Mouse (Mus musculus) frontal cortex, adult 2 months (tissue): ENCODE results near the gene Pafah1b3. TPM values are rescaled to one million over a fixed set of nuclear protein-coding genes. Genes with fewer than 3 reads are reported as not detected.

Experiments used
- DNase-seq, 2 experiments: peaks; one replicate each; pipeline ENCODE4 v3.0.0; 2022; ENCODE audit warnings: low spot score in 1 of 2; ENCODE audit errors: extremely low spot score in 1 of 2
- polyA plus RNA-seq: library from polyadenylated mRNA; depleted of rRNA; stranded (reverse); fragments of >200 nt; gene quantifications from 2 replicates; pipeline ENCODE4 v1.2.3, GENCODE M21; 2012; rRNA removed

Gene Pafah1b3
- polyA plus RNA-seq, 1 experiment: 43.0 TPM

- DNase-seq: peak in 1 of 2 experiments; percentile 74
These were observed 51.6 kb downstream of the Pafah1b3 start for GRCm38 (mm10) chr7:25246079-25246758.

Other genes with a start within 250 kb of the Pafah1b3 start
- gene Grik5, start 225.6 kb downstream of the Pafah1b3 start, polyA plus RNA-seq: 211 and 215 TPM in 2 replicates
- 34.6 and 40.6 TPM in 2 replicates for gene Zfp574, start 225.4 kb downstream of the Pafah1b3 start, polyA plus RNA-seq
- 11.5 and 12.2 TPM in 2 replicates for gene Pou2f2, start 118.3 kb downstream of the Pafah1b3 start, polyA plus RNA-seq
- 21.6 and 22.2 TPM in 2 replicates for gene Dedd2, start 77.4 kb downstream of the Pafah1b3 start, polyA plus RNA-seq
- gene Zfp526, start 76.6 kb downstream of the Pafah1b3 start, polyA plus RNA-seq: 7.5 and 7.7 TPM in 2 replicates
- 241 and 244 TPM in 2 replicates for gene Gsk3a, start 60.1 kb downstream of the Pafah1b3 start, polyA plus RNA-seq
- 38.9 TPM in 2 replicates for gene Erf, start 47.2 kb downstream of the Pafah1b3 start, polyA plus RNA-seq
- 92.4 and 104 TPM in 2 replicates for gene Cic, start 30.3 kb downstream of the Pafah1b3 start, polyA plus RNA-seq
- gene Prr19, start 3.4 kb upstream of the Pafah1b3 start, polyA plus RNA-seq: 0.17 and 0.28 TPM in 2 replicates
- gene Tmem145, start 8.1 kb upstream of the Pafah1b3 start, polyA plus RNA-seq: 74.6 and 90.4 TPM in 2 replicates
- gene Megf8, start 19.2 kb upstream of the Pafah1b3 start, polyA plus RNA-seq: 65.2 and 67.0 TPM in 2 replicates
- gene Cnfn, start 71.7 kb upstream of the Pafah1b3 start, polyA plus RNA-seq: not detected in 2 replicates
- gene Lipe, start 100.7 kb upstream of the Pafah1b3 start, polyA plus RNA-seq: 9.9 and 12.5 TPM in 2 replicates
- gene Cxcl17, start 114.9 kb upstream of the Pafah1b3 start, polyA plus RNA-seq: not detected in 2 replicates
- 4.2 and 4.9 TPM in 2 replicates for gene Ceacam1, start 179.6 kb upstream of the Pafah1b3 start, polyA plus RNA-seq
- gene Ceacam2, start 241.9 kb upstream of the Pafah1b3 start, polyA plus RNA-seq: 0.16 and 0.21 TPM in 2 replicates